14 mouse cellular contexts compared by ENCODE assay signal in the genomic region with DNA sequence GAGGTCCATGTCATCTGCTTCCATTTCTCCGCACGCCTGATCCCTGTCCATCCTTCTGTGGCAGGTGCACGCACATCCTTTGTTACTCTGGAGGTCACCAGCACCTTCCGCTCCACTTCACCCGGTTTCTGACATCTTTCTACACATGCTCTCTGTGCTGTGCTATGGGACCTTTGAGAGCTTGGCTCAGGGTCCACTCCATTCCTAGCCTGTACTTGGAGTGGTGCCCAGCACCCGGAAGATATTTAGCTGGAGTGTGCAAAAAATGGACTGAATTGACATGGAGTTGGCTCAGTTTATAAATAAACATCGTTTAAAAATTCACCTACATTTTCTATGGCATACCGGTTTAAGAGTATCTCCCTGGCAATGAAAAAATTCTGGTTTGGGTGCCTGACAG.
A peak's percentile ranks its signal among the peaks of the same experiment; 100 is the strongest.
DNase-seq lines count a peak whose midpoint lies in the region; ATAC-seq lines count a peak whose summit lies in the region.
"Had no signal": no experiment of that assay in that cellular context is flagged by ENCODE, and none has a peak within 500 bp of the region (broad histone marks: within the 10 kb centered on the region; RNA-seq: fewer than 3 reads in every experiment).

No protein-coding gene starts in this region.

- H3K4me1 ChIP-seq in heart, embryonic 15.5 days (replicated peaks) = peaks cover 32% of the 10 kb centered on the region

- ATAC-seq in heart, embryonic 15.5 days (replicated peaks; ENCODE audit: insufficient number of reproducible peaks, insufficient read depth, low FRiP score, low read depth) = no peak
- ATAC-seq in erythroid progenitor cell, adult 5-6 weeks (replicated peaks; ENCODE audit: low FRiP score, poor library complexity, severe bottlenecking) = no peak
- ATAC-seq: forebrain, embryonic 13.5 days had no signal

- intact Hi-C loops in heart, postnatal 14 days (cut with DNase I) = loop anchor here (5.0 kb wide), 1 partner anchor 519 kb away; no protein-coding TSS in a partner anchor

- H3K27me3 ChIP-seq in heart, embryonic 15.5 days = no peaks in the 10 kb centered on the region

- H3K4me2 ChIP-seq in heart, embryonic 15.5 days = no peak overlapping the region
- H3K4me2 ChIP-seq: forebrain, embryonic 13.5 days; hindbrain, embryonic 12.5 days; midbrain, embryonic 11.5 days had no signal

- WGBS in heart, embryonic 15.5 days = 56% methylated on average over 8 of the region's 8 CpGs

- peak; percentile 37 for DNase-seq in adrenal gland, postnatal 10 days
- DNase-seq in adrenal gland, postnatal 25 days = no peak
- DNase-seq in heart, postnatal 14 days = no peak
- DNase-seq in 3T3-L1 (ENCODE audit: low read depth, low spot score) = peak; percentile 42
- DNase-seq in kidney, postnatal 14 days = peak; percentile 86
- no peak for DNase-seq in thymus, postnatal 10 days (ENCODE audit: low spot score in 2 of 2)
- DNase-seq: gastrocnemius, postnatal 25 days had no signal

- H3K9ac ChIP-seq in heart, embryonic 15.5 days = no peak overlapping the region
- H3K9ac ChIP-seq: forebrain, embryonic 13.5 days; hindbrain, embryonic 12.5 days; liver, embryonic 14.5 days had no signal

- H3K36me3 ChIP-seq in heart, embryonic 15.5 days = no peaks in the 10 kb centered on the region
- H3K36me3 ChIP-seq: hindbrain, embryonic 12.5 days had no signal

- H3K4me3 ChIP-seq in heart, embryonic 15.5 days = no peak overlapping the region
- H3K4me3 ChIP-seq: forebrain, embryonic 13.5 days; hindbrain, embryonic 12.5 days had no signal

- no peaks in the 10 kb centered on the region for H3K9me3 ChIP-seq in heart, embryonic 15.5 days (replicated peaks)
- H3K9me3 ChIP-seq: forebrain, embryonic 13.5 days; hindbrain, embryonic 12.5 days had no signal

- peak overlapping the region; percentile 38 for H3K27ac ChIP-seq in heart, embryonic 15.5 days
- H3K27ac ChIP-seq: forebrain, embryonic 13.5 days; hindbrain, embryonic 12.5 days; liver, embryonic 14.5 days; stomach, postnatal 0 days had no signal

Comparison
In these comparisons a context has a peak if more than half of its experiments do, and no peak if none do; other contexts are left out.
1. DNase-seq: peak in adrenal gland, postnatal 10 days (single experiment), 3T3-L1 (single experiment) and kidney, postnatal 14 days (single experiment); none in adrenal gland, postnatal 25 days (single experiment), heart, postnatal 14 days (0 of 2) and thymus, postnatal 10 days (0 of 2).